Mouse (Mus musculus): ENCODE measurements at regions not wholly inside any gene's neighbourhood (a gene's known extent, or its start where the extent isn't known, plus 50 kb on each side); places are given as distances from the start of the nearest gene placed in this dataset.
"Not testable (repeated sequence)": the region's sequence is repeated elsewhere in the genome, so short reads cannot be mapped to it uniquely, and the experiment has no call there.

- Histone ChIP-seq H3K9ac (no peak overlapping the region), H3K4me1 (no peaks in the 10 kb centered on the region), H3K36me3 (no peaks in the 10 kb centered on the region), H3K4me3 (replicated peaks) (no peak overlapping the region; the same call in 1 of the 2 replicates), H3K27me3 (replicated peaks) (no peaks in the 10 kb centered on the region), H3K4me2 (peak overlapping the region; percentile 19; the same call in 1 of the 2 replicates), H3K9me3 (no peaks in the 10 kb centered on the region), H3K27ac (0 out of 2 replicates have a peak overlapping the region, but pooled peaks have one; percentile 16)
- 46% methylated on average over 18 of the region's 18 CpGs for WGBS
- peak; percentile 76; the same call in 1 of the 2 replicates for ATAC-seq (ENCODE audit: insufficient read depth, low FRiP score, low read depth)
Observed at GRCm38 (mm10) chr7:92984701-92985682, 94.7 kb upstream of the Fam181b start.

GRCm38 (mm10) chr7:92985683-92986070 lies 94.0 kb upstream of the Fam181b start:
- Histone ChIP-seq H3K4me3 (replicated peaks) (no peak overlapping the region), H3K4me1 (no peaks in the 10 kb centered on the region), H3K27me3 (replicated peaks) (no peaks in the 10 kb centered on the region), H3K27ac (no peak overlapping the region), H3K4me2 (no peak overlapping the region), H3K9me3 (no peaks in the 10 kb centered on the region), H3K36me3 (no peaks in the 10 kb centered on the region), H3K9ac (no peak overlapping the region)
- 79% methylated on average over 2 of the region's 2 CpGs for WGBS
- no peak for ATAC-seq (ENCODE audit: insufficient read depth, low FRiP score, low read depth)

GRCm38 (mm10) chr7:92998886-92999285 lies 80.8 kb upstream of the Fam181b start:
- Histone ChIP-seq H3K4me2 (no peak overlapping the region), H3K9ac (no peak overlapping the region), H3K27ac (no peak overlapping the region), H3K36me3 (no peaks in the 10 kb centered on the region), H3K4me3 (replicated peaks) (no peak overlapping the region), H3K4me1 (no peaks in the 10 kb centered on the region), H3K27me3 (replicated peaks) (no peaks in the 10 kb centered on the region), H3K9me3 (no peaks in the 10 kb centered on the region)
- WGBS: 75% methylated on average over 3 of the region's 3 CpGs
- ATAC-seq (ENCODE audit: insufficient read depth, low FRiP score, low read depth): no peak

- H3K4me2 ChIP-seq; H3K27ac ChIP-seq; H3K27me3 ChIP-seq (replicated peaks); H3K4me3 ChIP-seq (replicated peaks); H3K9me3 ChIP-seq; H3K4me1 ChIP-seq; H3K36me3 ChIP-seq; H3K9ac ChIP-seq; ATAC-seq (ENCODE audit: insufficient read depth, low FRiP score, low read depth): not testable (repeated sequence)
- 40% methylated on average over 5 of the region's 5 CpGs for WGBS
Observed at GRCm38 (mm10) chr7:93006694-93007231, 72.9 kb upstream of the Fam181b start.

GRCm38 (mm10) chr7:93007721-93008120 lies 71.9 kb upstream of the Fam181b start:
- WGBS: 67% methylated on average over 4 of the region's 4 CpGs
- Histone ChIP-seq H3K27ac (no peak overlapping the region), H3K9ac (no peak overlapping the region), H3K27me3 (replicated peaks) (no peaks in the 10 kb centered on the region), H3K4me3 (replicated peaks) (no peak overlapping the region), H3K36me3 (no peaks in the 10 kb centered on the region), H3K9me3 (no peaks in the 10 kb centered on the region), H3K4me1 (no peaks in the 10 kb centered on the region), H3K4me2 (no peak overlapping the region)
- ATAC-seq (ENCODE audit: insufficient read depth, low FRiP score, low read depth): no peak

GRCm38 (mm10) chr7:93019390-93019789 lies 60.3 kb upstream of the Fam181b start:
- H3K4me1 ChIP-seq: no peaks in the 10 kb centered on the region
- H3K27ac ChIP-seq: no peak overlapping the region
- no peaks in the 10 kb centered on the region for H3K36me3 ChIP-seq
- H3K9ac ChIP-seq: no peak overlapping the region
- H3K4me2 ChIP-seq: no peak overlapping the region
- H3K9me3 ChIP-seq: no peaks in the 10 kb centered on the region
- no peaks in the 10 kb centered on the region for H3K27me3 ChIP-seq (replicated peaks)
- no peak overlapping the region for H3K4me3 ChIP-seq (replicated peaks)
- no peak for ATAC-seq (ENCODE audit: insufficient read depth, low FRiP score, low read depth)
- WGBS: 92% methylated on average over 1 of the region's 1 CpGs

- Histone ChIP-seq H3K9ac (no peak overlapping the region), H3K27ac (no peak overlapping the region), H3K36me3 (no peaks in the 10 kb centered on the region), H3K27me3 (replicated peaks) (no peaks in the 10 kb centered on the region), H3K4me1 (no peaks in the 10 kb centered on the region), H3K9me3 (no peaks in the 10 kb centered on the region), H3K4me3 (replicated peaks) (no peak overlapping the region), H3K4me2 (no peak overlapping the region)
- 69% methylated on average over 5 of the region's 5 CpGs for WGBS
- no peak for ATAC-seq (ENCODE audit: insufficient read depth, low FRiP score, low read depth)
Observed at GRCm38 (mm10) chr7:93023489-93024130, 56.1 kb upstream of the Fam181b start.

GRCm38 (mm10) chr7:93026231-93026630 lies 53.4 kb upstream of the Fam181b start:
- no peaks in the 10 kb centered on the region for H3K4me1 ChIP-seq
- no peak overlapping the region for H3K4me3 ChIP-seq (replicated peaks)
- no peak for ATAC-seq (ENCODE audit: insufficient read depth, low FRiP score, low read depth)
- WGBS: 76% methylated on average over 4 of the region's 4 CpGs
- H3K9ac ChIP-seq: no peak overlapping the region
- H3K36me3 ChIP-seq: no peaks in the 10 kb centered on the region
- no peaks in the 10 kb centered on the region for H3K9me3 ChIP-seq
- no peak overlapping the region for H3K4me2 ChIP-seq
- H3K27ac ChIP-seq: no peak overlapping the region
- H3K27me3 ChIP-seq (replicated peaks): no peaks in the 10 kb centered on the region
